Mouse (Mus musculus) megakaryocyte, embryonic 14.5 days (primary cell): ENCODE measurements around the gene Mylk4.

Source experiments
- FLI1 ChIP-seq: IDR thresholded peaks from 2 replicates; pipeline ENCODE4 v1.6.1; 2012; ENCODE audit warnings: low read length, inconsistent platforms, mixed read lengths
- GATA1 ChIP-seq: IDR thresholded peaks from 3 replicates; pipeline ENCODE4 v1.6.1; 2012; ENCODE audit warnings: mixed read lengths, low read length, inconsistent platforms, borderline replicate concordance

DNA sequence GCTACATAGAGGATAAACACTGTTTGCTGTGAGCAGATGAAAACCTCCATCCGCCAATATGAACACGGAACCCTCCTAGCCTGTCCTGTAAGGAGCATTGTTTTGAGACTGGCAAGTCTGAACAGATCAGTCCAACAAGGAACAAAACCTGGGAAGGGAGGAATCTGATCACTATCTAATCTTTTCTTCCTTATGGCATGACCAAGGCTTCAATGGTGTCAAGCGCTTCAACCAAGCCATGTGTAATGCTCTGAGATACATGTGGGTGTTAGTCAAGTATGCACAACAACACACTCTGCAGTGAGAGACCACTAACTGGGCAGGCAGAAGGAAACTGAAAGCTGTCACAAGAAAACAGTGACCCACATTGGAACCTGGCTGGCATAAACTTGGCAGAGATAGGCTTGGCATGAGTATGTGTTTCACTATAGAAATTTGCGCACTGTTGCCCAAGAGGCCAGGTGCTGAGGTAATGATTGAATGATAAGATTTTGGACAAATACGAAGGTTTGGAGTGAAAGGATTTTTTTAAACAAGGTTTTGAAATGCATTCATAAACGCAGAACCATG is 89.8 kb downstream of the Mylk4 start:
- TF ChIP-seq FLI1 (no peak), GATA1 (no peak)
